Mouse (Mus musculus) embryonic facial prominence, embryonic 10.5 days (tissue): ENCODE measurements around the gene Cfl1. TPM values are rescaled to one million over a fixed set of nuclear protein-coding genes. Genes with fewer than 3 reads are reported as not detected.

ENCODE experiments used
- DNase-seq: peaks from one replicate; pipeline ENCODE4 v3.0.0-alpha.2; 2017; ENCODE audit warnings: low spot score
- H3K27ac ChIP-seq: fragments of 300-500 bp; sonication (generic); replicated peaks from 2 replicates; pipeline ENCODE4 v1.5.1; 2016; ENCODE audit warnings: mild to moderate bottlenecking
- H3K27me3 ChIP-seq: fragments of 300-500 bp; sonication (generic); replicated peaks from 2 replicates; pipeline ENCODE4 v1.6.1; 2016; ENCODE audit warnings: low read depth, mild to moderate bottlenecking; ENCODE audit not compliant: poor library complexity, severe bottlenecking
- H3K36me3 ChIP-seq: fragments of 300-500 bp; sonication (generic); replicated peaks from 2 replicates; pipeline ENCODE4 v1.6.1; 2016; ENCODE audit warnings: mild to moderate bottlenecking, moderate library complexity
- H3K4me1 ChIP-seq: fragments of 300-500 bp; sonication (generic); 2 replicates; pipeline ENCODE4 v1.6.1; 2016
- H3K4me3 ChIP-seq: fragments of 300-500 bp; sonication (generic); 2 replicates; pipeline ENCODE4 v1.5.1; 2016; ENCODE audit warnings: mild to moderate bottlenecking, moderate library complexity
- H3K9me3 ChIP-seq: fragments of 300-500 bp; sonication (generic); 2 replicates; pipeline ENCODE4 v1.6.1; 2016; ENCODE audit warnings: mild to moderate bottlenecking
- WGBS: fragments of 180-500 bp; shearing (Covaris S2); methylation state at CpG from one replicate; pipeline ENCODE4 v1.1.7; 2016; 5-methylcytosine and 5-hydroxymethylcytosine counted together
- polyA plus RNA-seq: library from polyadenylated mRNA; unstranded; fragments of >200 nt; fragmentation: Nextera tagmentation; extraction: Ambion mirVana; gene quantifications from 2 replicates; pipeline ENCODE4 v1.2.1, GENCODE M21; 2016

Cfl1 gene
- polyA plus RNA-seq: 3,028 and 3,069 TPM in 2 replicates

DNA sequence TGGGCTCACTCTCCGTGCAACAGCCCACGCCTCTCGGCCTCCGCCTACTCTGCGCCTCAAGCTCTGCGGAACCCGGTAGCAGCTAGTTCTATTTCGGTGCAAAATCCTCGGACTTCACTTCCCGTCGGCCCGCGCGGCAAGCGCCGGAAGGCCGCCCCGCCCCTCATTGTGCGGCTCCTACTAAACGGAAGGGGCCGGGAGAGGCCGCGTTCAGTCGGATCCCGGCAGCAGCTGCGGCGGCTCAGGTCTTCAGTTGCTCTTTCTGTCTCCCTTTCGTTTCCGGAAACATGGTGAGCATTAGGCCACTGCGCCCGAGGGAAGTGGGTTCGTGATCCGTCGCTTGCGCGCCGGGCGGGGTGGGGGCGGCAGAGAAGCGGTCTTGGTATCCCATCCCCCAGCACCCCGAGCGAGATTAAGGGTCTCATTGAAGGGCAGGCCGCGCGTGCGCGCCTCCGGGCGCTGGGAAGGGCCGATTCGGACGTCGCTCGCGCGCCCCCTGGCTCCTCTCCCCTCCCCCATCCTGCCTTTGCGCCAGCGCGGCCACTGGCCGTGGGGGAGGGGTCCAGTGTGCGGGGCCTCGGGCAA, at the start of gene Cfl1:
Gene Cfl1 (plus strand): TSS at position 143 of the 585 bp plus-strand sequence.
- DNase-seq: peak; percentile 96
- Histone ChIP-seq H3K4me1 (peaks cover 50% of the 10 kb centered on the region), H3K9me3 (no peaks in the 10 kb centered on the region), H3K36me3 (peaks cover 51% of the 10 kb centered on the region), H3K27ac (peak within 1 kb of the TSS; percentile 97), H3K27me3 (no peaks in the 10 kb centered on the region), H3K4me3 (peak within 1 kb of the TSS; percentile 89)
- WGBS: under 1% methylated on average over 62 of the region's 62 CpGs

DNA sequence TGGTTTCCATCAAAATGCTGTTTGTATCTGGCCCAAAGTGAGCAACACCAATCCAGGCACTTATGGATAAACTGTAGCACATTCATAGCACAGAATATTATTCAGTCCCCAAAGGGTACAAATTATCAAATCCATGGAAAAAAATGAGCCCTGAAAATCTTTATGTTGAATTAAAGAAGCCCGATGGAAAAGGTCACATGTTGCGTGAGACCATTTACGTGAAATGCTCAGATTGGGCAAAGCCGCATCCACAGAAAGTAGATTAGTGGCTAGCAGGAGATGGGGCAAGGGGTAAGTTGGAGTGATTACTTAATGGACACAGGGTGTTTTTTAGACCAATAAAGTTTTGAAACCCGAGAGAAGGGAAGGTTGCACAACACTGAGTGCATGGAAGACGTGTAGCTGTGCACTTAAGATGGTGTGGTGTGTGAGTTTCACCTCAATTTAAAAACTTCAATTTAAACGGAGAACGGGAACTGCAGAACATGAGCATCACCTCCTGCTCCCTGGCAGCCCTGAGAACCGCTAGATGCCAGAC, 45.8 kb upstream of the Cfl1 start:
- Histone ChIP-seq H3K27me3 (peaks cover 56% of the 10 kb centered on the region), H3K27ac (no peak overlapping the region), H3K36me3 (no peaks in the 10 kb centered on the region), H3K4me1 (peaks cover 27% of the 10 kb centered on the region), H3K4me3 (no peak overlapping the region), H3K9me3 (peaks cover 9% of the 10 kb centered on the region; the same call in 1 of the 2 replicates)
- DNase-seq: no peak
- 68% methylated on average over 9 of the region's 9 CpGs for WGBS

GRCm38 (mm10) chr19:5444954-5445353, 45.3 kb upstream of the Cfl1 start:
- H3K27ac ChIP-seq: no peak overlapping the region
- H3K27me3 ChIP-seq: peaks cover 61% of the 10 kb centered on the region
- 33% methylated on average over 7 of the region's 7 CpGs for WGBS

DNA sequence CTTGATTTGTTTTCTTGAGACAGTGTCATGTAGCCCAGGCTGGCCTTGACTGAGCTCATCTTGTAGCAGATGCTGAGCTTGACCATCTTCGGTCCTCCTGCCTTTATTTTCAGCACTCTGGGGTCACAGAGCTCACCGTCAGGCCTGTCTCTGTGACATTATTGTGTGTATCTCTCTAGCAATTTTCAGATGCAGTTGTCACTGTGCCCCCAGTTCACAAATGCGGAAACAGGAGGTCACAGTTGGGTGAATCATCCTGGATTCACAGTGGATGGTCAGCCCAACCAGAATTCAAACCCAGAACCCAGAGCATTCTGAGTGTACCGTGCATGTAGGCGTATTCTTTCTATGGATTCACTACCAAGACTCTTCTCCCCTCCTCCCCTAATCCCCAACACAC, 44.5 kb upstream of the Cfl1 start:
- no peak overlapping the region for H3K4me3 ChIP-seq
- H3K9me3 ChIP-seq: peaks cover 2% of the 10 kb centered on the region; the same call in 1 of the 2 replicates
- DNase-seq: no peak
- no peaks in the 10 kb centered on the region for H3K36me3 ChIP-seq
- H3K27ac ChIP-seq: no peak overlapping the region
- peaks cover 69% of the 10 kb centered on the region for H3K27me3 ChIP-seq
- peaks cover 27% of the 10 kb centered on the region for H3K4me1 ChIP-seq
- 90% methylated on average over 5 of the region's 5 CpGs for WGBS

More at GRCm38 (mm10) chr19:5444954-5445353, 45.3 kb upstream of the Cfl1 start:
- peaks cover 9% of the 10 kb centered on the region; the same call in 1 of the 2 replicates for H3K9me3 ChIP-seq
- H3K36me3 ChIP-seq: no peaks in the 10 kb centered on the region
- peaks cover 27% of the 10 kb centered on the region for H3K4me1 ChIP-seq
- H3K4me3 ChIP-seq: no peak overlapping the region
- DNase-seq: peak; percentile 21

- DNase-seq: peak; percentile 80
- Histone ChIP-seq H3K4me1 (peaks cover 27% of the 10 kb centered on the region), H3K4me3 (peak within 1 kb of the TSS; percentile 64), H3K36me3 (0 out of 2 replicates have a peak, but pooled peaks cover under 1% of the 10 kb centered on the region), H3K27ac (no peak within 1 kb of the TSS), H3K9me3 (no peaks in the 10 kb centered on the region), H3K27me3 (peaks cover 79% of the 10 kb centered on the region)
- under 1% methylated on average over 70 of the region's 70 CpGs for WGBS
These were observed 42.5 kb upstream of the Cfl1 start, which contains the start of gene Fosl1 for GRCm38 (mm10) chr19:5447515-5448353. Gene Fosl1, plus strand, starts transcription at chr19:5447547.

GRCm38 (mm10) chr19:5448354-5449150, 41.7 kb upstream of the Cfl1 start:
- Histone ChIP-seq H3K27me3 (peaks cover 79% of the 10 kb centered on the region), H3K4me1 (peaks cover 27% of the 10 kb centered on the region), H3K9me3 (no peaks in the 10 kb centered on the region), H3K36me3 (peaks cover 2% of the 10 kb centered on the region; the same call in 1 of the 2 replicates), H3K27ac (no peak overlapping the region), H3K4me3 (peak overlapping the region; percentile 64)
- WGBS: 6% methylated on average over 36 of the region's 36 CpGs
- peak; percentile 54 for DNase-seq

- Histone ChIP-seq H3K27ac (no peak overlapping the region), H3K36me3 (peaks cover 14% of the 10 kb centered on the region), H3K4me1 (peaks cover 30% of the 10 kb centered on the region), H3K4me3 (no peak overlapping the region), H3K9me3 (no peaks in the 10 kb centered on the region), H3K27me3 (peaks cover 70% of the 10 kb centered on the region)
- WGBS: 91% methylated on average over 3 of the region's 3 CpGs
- DNase-seq: no peak
These were observed 40.6 kb upstream of the Cfl1 start for GRCm38 (mm10) chr19:5449673-5450072.

GRCm38 (mm10) chr19:5451766-5452165, 38.5 kb upstream of the Cfl1 start:
- H3K9me3 ChIP-seq: no peaks in the 10 kb centered on the region
- H3K27me3 ChIP-seq: peaks cover 49% of the 10 kb centered on the region
- 84% methylated on average over 6 of the region's 6 CpGs for WGBS
- H3K36me3 ChIP-seq: peaks cover 23% of the 10 kb centered on the region
- DNase-seq: no peak
- peaks cover 45% of the 10 kb centered on the region for H3K4me1 ChIP-seq
- H3K27ac ChIP-seq: no peak overlapping the region
- H3K4me3 ChIP-seq: no peak overlapping the region

DNA sequence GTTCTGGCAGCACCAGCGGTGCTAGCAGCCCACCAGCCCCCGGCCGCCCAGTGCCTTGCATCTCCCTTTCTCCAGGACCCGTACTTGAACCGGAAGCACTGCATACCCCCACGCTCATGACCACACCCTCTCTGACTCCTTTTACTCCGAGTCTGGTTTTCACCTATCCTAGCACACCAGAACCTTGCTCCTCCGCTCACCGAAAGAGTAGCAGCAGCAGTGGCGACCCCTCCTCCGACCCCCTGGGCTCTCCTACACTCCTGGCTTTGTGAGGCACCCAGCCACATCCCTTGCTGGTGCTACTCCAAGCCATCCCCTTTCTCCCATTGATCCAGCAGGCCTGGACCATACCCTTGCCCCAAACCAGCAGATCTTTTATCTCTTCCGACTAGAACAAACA, 35.2 kb upstream of the Cfl1 start:
- Histone ChIP-seq H3K36me3 (peaks cover 23% of the 10 kb centered on the region), H3K4me1 (peaks cover 41% of the 10 kb centered on the region), H3K4me3 (peak overlapping the region; percentile 85), H3K27me3 (peaks cover 34% of the 10 kb centered on the region), H3K9me3 (no peaks in the 10 kb centered on the region), H3K27ac (no peak overlapping the region)
- WGBS: 85% methylated on average over 12 of the region's 12 CpGs
- DNase-seq: no peak

DNA sequence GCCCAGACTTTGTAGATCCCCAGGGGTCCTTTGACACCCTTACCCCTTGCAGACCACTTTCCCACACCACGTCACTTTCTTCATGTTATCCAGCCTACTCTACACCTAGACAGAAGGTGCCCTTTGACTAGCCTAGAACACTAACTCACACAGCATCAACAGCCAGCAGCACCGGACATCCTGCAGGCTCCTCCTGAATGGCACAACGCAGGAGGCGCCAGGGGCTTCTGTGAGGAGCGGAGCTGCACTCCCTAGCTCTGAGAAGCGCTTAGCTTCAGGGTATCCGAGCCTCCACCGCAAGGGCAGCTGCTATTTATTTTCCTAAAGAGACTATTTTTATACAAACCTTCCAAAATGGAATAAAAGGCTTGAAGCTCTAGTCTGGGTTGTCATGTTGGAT, 34.7 kb upstream of the Cfl1 start:
- H3K4me3 ChIP-seq: peak overlapping the region; percentile 85
- DNase-seq: no peak
- peak overlapping the region; percentile 88; the same call in 1 of the 2 replicates for H3K27ac ChIP-seq
- 70% methylated on average over 8 of the region's 8 CpGs for WGBS
- H3K36me3 ChIP-seq: peaks cover 23% of the 10 kb centered on the region
- H3K27me3 ChIP-seq: peaks cover 29% of the 10 kb centered on the region
- peaks cover 42% of the 10 kb centered on the region for H3K4me1 ChIP-seq
- H3K9me3 ChIP-seq: no peaks in the 10 kb centered on the region

- Histone ChIP-seq H3K9me3 (no peaks in the 10 kb centered on the region), H3K27ac (peak overlapping the region; percentile 88), H3K4me1 (peaks cover 48% of the 10 kb centered on the region), H3K36me3 (peaks cover 23% of the 10 kb centered on the region), H3K27me3 (peaks cover 20% of the 10 kb centered on the region), H3K4me3 (peak overlapping the region; percentile 85)
- DNase-seq: peak; percentile 32
- WGBS: 4% methylated on average over 26 of the region's 26 CpGs
These were observed 33.9 kb upstream of the Cfl1 start for GRCm38 (mm10) chr19:5456241-5456921.
